Mouse (Mus musculus): ENCODE results near the gene Kif1bp.

Kif1bp gene

DNA sequence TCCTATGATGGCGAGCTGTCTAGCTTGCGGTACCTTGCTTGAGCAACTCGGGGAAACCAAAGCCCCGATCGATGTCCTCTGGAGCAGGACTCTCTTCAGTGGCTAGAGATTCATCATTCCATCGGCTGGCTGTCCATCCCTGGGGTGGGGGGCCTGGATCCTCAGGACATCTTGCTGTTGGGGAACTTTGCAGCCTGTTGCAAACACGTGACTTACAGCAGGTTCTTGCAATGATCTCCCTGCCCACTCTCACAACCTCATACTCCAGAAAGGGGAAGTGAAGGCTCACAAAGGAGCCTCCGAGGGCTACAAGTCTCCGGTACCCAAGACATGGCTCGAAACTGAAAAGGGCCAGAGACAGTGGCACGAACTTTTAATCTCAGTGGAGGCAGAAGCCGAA, 36.8 kb downstream of the Kif1bp start:
- ChIA-PET CTCF (interaction anchor here in 1 of 4 experiments (1.7 kb wide), 1 partner anchor 8 kb away, joined by 4 read pairs; no protein-coding TSS in a partner anchor), POLR2A (interaction anchor here in 1 of 4 experiments (1.1 kb wide), 1 partner anchor 56 kb away, joined by 3 read pairs; no protein-coding TSS in a partner anchor)

DNA sequence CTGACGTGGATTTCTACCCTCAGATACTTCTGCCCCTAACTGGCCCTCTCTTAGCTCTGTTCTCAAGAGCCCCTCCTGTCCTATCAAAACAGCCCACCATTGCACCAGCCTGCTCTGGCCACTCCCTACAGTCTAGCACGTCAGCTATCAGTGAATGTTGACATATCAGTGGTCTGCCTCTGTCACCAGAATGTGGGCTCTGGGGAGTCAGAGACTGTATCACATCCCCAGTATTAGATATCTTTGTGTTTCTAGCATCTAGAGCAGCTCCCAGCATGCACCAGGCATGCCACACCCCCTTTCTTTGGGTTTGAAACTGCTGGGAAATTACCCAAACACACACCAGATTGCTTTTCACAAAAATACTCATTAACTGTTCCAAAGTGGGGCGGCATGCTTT, 37.5 kb downstream of the Kif1bp start:
- CTCF ChIA-PET, result interaction anchor here in 1 of 4 experiments (1.7 kb wide), 1 partner anchor 9 kb away, joined by 4 read pairs; no protein-coding TSS in a partner anchor
- POLR2A ChIA-PET, result interaction anchor here in 1 of 4 experiments (1.1 kb wide), 1 partner anchor 55 kb away, joined by 3 read pairs; no protein-coding TSS in a partner anchor

- ChIA-PET CTCF (interaction anchor here in 1 of 4 experiments (0.6 kb wide), 2 partner anchors 11 to 785 kb away, joined by 3 read pairs; no protein-coding TSS in a partner anchor), POLR2A (interaction anchor here in 1 of 4 experiments (1.3 kb wide), 1 partner anchor 67 kb away, joined by 4 read pairs; the partner anchor contains the start of gene Ddx21)
Measured at GRCm38 (mm10) chr10:62534509-62534908, 43.7 kb downstream of the Kif1bp start.

DNA sequence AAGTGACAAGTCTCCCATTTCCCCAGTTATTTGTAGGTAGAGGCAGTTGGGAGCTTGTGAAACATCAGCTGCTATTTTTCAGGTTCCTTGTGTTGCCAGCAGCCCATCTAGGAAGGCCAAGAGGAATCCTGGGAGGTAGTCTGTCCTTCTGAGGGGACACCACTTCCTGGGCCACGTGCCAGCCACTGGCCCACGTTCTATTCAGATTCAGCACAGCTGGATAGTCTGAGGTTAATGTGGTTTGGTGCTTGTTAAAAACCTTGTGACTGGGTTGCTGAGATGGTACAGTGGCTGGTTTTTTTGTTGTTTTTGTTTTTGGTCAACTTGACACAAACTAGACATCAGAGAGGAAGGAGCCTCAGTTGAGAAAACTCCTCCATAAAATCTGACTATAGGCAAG, 45.4 kb downstream of the Kif1bp start:
- ChIA-PET CTCF (interaction anchor here in 2 of 4 experiments (0.7 to 1.4 kb wide), 2 partner anchors 17 to 25 kb away, joined by 3 read pairs; no protein-coding TSS in a partner anchor), POLR2A (interaction anchor here in 2 of 4 experiments (0.6 to 1.5 kb wide), 5 partner anchors 10 to 24 kb away, joined by 3 to 4 read pairs (median 3); no protein-coding TSS in a partner anchor)

GRCm38 (mm10) chr10:62530183-62530582, 48.1 kb downstream of the Kif1bp start:
- POLR2A ChIA-PET, result interaction anchor here in 2 of 4 experiments (0.8 to 1.4 kb wide), 6 partner anchors 23 to 193 kb away, joined by 3 to 7 read pairs (median 3); partner anchors contain the start of gene Vps26a (in 1 of the 2)

GRCm38 (mm10) chr10:62527351-62527750, 50.9 kb downstream of the Kif1bp start, which contains the start of gene Srgn:
Gene Srgn (minus strand): TSS chr10:62527451.
- POLR2A ChIA-PET, result interaction anchor here in 2 of 4 experiments (0.7 to 1.6 kb wide), 3 partner anchors 34 to 41 kb away, joined by 3 to 4 read pairs (median 3); partner anchors contain the start of gene Vps26a (in 1 of the 2)
- CTCF ChIA-PET, result interaction anchor here in 3 of 4 experiments (0.6 to 1.1 kb wide), 4 partner anchors 22 to 649 kb away, joined by 3 read pairs; no protein-coding TSS in a partner anchor

More at GRCm38 (mm10) chr10:62530183-62530582, 48.1 kb downstream of the Kif1bp start:
- CTCF ChIA-PET, result interaction anchor here in 1 of 4 experiments (1.9 kb wide), 1 partner anchor 19 kb away, joined by 5 read pairs; no protein-coding TSS in a partner anchor

DNA sequence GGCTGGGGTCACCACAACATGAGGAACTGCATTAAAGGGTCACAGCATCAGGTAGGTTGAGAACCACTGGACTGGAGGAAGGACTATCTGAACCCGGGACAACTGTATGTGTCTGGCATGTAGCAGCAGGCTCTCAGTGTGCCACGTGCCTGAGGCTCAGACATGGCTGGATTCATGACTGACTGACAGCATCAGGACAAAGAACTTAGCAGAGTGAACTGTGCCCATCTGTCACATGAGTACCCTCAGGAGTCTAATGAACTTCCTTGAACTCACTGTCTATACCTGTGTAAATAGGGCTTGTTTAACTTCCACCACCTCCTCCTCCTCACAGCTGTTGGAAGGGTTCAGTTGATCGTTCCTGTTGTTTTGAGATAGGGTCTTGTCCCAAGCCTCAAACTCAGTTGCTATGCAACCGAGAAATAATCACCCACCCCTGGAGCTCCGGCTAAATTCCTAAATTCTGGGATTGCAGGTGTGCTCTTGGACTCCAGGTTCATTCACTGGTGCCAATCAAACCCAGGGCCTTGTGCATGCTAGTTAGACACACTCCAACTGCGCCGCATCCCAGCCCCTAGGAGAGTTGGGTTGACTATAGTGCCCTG, 55.8 kb downstream of the Kif1bp start:
- CTCF ChIA-PET, result interaction anchor here in 3 of 4 experiments (0.8 to 2.4 kb wide), 5 partner anchors 21 to 27 kb away, joined by 3 to 13 read pairs (median 3); no protein-coding TSS in a partner anchor
- POLR2A ChIA-PET, result interaction anchor here in 2 of 4 experiments (0.9 to 1.8 kb wide), 9 partner anchors 9 to 23 kb away, joined by 3 to 5 read pairs (median 4); no protein-coding TSS in a partner anchor

DNA sequence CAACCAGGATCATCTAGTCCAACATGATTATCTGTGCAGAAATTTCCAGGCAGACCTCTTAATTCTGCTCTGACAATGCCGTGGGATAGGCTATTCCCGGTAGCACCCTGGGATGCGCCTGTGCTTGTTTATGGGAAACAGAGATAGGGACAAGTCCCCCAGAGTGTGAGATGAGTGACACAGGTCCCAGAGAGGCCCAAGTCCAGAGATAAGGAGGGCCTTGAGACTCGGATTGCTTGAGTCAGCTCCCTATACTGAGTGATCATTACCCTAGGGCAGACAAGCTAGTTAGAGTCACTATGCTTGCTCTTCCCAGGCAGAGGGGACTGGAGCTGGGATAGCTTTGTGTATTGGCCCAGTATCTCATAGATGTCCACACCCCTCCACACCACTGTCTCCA, 56.5 kb downstream of the Kif1bp start:
- POLR2A ChIA-PET, result interaction anchor here in 2 of 4 experiments (0.7 to 1.3 kb wide), 4 partner anchors 10 to 102 kb away, joined by 3 to 4 read pairs (median 4); partner anchors contain the start of gene Vps26a (in 1 of the 2)

DNA sequence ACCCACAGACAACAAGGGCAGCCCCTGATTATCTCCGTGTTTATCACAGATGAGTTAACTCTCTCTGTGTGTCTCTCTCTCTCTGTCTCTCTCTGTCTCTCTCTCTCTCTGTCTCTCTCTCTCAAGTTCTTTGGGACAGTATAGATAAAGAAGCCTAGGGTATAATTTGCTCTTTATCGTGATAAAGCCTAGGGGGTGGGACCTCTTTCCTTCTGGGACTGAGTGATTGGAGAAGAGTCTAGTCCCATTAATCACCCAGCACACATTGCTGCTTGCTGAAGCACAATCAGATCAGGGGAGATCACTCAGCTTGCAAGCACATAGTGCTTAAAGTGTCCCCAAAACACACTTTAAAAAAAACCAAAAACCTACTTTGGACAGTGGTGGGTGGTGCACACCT, 57.3 kb downstream of the Kif1bp start:
- ChIA-PET CTCF (interaction anchor here in 1 of 4 experiments (1.4 to 1.6 kb wide), 2 partner anchors 21 to 29 kb away, joined by 5 to 7 read pairs; no protein-coding TSS in a partner anchor), POLR2A (interaction anchor here in 1 of 4 experiments (0.9 kb wide), 1 partner anchor 34 kb away, joined by 3 read pairs; the partner anchor contains the start of gene Vps26a)

More for the DNA sequence above, 56.5 kb downstream of the Kif1bp start:
- CTCF ChIA-PET, result interaction anchor here in 2 of 4 experiments (1.0 to 2.4 kb wide), 3 partner anchors 21 to 28 kb away, joined by 3 to 13 read pairs (median 7); no protein-coding TSS in a partner anchor

DNA sequence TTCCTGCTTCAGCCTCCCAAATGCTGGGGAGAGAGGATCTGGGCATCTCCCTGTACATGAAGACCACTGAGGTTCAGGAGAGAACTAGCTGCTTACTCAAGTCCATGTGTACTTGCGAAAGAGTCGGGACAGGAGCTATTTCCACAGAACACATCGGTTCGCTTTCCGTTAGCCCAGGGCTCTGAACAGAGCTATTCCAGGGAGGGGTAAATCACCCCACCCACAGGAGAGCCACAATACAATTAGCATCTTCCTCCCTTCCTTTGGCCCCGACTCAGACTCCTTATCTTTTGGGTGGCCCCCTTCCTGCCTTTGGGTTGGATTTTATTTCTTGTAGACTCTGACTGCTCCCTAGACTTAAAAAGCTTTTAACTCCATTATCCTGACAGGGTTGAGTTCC, 60.7 kb downstream of the Kif1bp start:
- ChIA-PET CTCF (interaction anchor here in 3 of 4 experiments (0.5 to 1.6 kb wide), 6 partner anchors 17 to 235 kb away, joined by 3 to 6 read pairs (median 4); no protein-coding TSS in a partner anchor), POLR2A (interaction anchor here in 2 of 4 experiments (0.7 to 2.1 kb wide), 8 partner anchors 9 to 67 kb away, joined by 3 to 6 read pairs (median 4); partner anchors contain the start of gene Vps26a (in 1 of the 2))

DNA sequence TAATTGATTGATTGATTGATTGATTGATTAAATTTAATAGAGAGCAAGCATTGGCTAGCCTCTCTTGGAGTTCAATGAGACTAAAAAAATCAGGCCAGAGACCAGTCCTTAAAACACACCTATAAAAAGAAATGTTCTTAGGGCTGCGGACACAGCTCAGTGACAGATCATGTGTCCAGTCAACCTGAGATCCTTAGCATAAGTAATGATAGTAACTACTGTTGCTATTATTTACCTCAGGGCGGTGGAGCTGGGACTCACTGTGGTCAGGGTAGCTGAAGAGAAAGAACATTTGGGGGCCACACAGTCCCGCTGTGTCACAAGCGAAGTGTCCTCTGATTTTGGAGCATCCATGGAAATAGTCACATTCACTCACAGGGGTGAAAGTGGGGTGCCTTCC, 65.4 kb downstream of the Kif1bp start:
- POLR2A ChIA-PET, result interaction anchor here in 2 of 4 experiments (0.6 to 1.4 kb wide), 3 partner anchors 26 to 47 kb away, joined by 3 to 6 read pairs (median 4); no protein-coding TSS in a partner anchor

GRCm38 (mm10) chr10:62511528-62511927, 66.7 kb downstream of the Kif1bp start:
- CTCF ChIA-PET, result no interaction called here
- POLR2A ChIA-PET, result interaction anchor here in 1 of 4 experiments (0.6 to 1.8 kb wide), 2 partner anchors 11 to 408 kb away, joined by 4 read pairs; no protein-coding TSS in a partner anchor

More for the DNA sequence above, 65.4 kb downstream of the Kif1bp start:
- CTCF ChIA-PET, result interaction anchor here in 1 of 4 experiments (1.4 kb wide), 1 partner anchor 13 kb away, joined by 3 read pairs; no protein-coding TSS in a partner anchor

DNA sequence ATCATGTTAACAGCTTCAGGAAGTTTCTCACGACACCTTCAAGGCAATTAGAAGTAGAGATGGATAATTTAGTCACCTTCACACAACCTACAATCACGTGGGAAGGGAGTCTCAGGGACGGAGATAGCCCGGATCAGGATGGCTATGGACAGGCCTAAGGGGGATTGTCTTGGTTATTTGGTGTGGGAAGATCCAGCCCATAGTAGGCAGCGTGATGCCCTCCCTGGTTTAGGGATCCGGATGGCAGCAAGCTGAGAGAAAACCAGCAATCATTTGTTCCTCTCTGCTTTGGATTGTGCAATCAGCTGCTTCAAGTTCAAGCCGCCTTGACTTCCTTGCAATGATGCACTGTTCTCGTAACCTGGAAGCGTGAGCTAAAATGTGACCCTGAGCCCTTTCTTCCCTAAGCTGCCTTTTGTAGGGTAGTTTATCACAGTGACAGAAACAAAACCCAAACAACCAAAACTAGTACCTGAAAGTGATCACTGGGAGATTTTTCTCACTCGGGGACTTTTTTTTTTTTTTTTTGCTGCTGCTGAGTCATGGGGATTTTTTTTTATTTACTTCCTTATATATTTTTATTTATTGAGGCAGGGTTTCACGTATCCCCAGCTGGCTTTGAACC, 69.1 kb downstream of the Kif1bp start:
- POLR2A ChIA-PET, result interaction anchor here (0.5 to 2.5 kb wide), 19 partner anchors 8 to 667 kb away, joined by 3 to 20 read pairs (median 4); partner anchors contain the start of gene Vps26a (in 2 of the 4)
- CTCF ChIA-PET, result interaction anchor here in 3 of 4 experiments (0.6 to 3.5 kb wide), 6 partner anchors 9 to 359 kb away, joined by 3 to 15 read pairs (median 4); no protein-coding TSS in a partner anchor

- POLR2A ChIA-PET, result interaction anchor here in 3 of 4 experiments (0.7 to 2.5 kb wide), 19 partner anchors 8 to 178 kb away, joined by 3 to 20 read pairs (median 4); partner anchors contain the start of gene Vps26a (in 2 of the 3)
Measured at GRCm38 (mm10) chr10:62508459-62508858, 69.8 kb downstream of the Kif1bp start.

GRCm38 (mm10) chr10:62507591-62508308, 70.5 kb downstream of the Kif1bp start:
- CTCF ChIA-PET, result interaction anchor here (0.5 to 3.5 kb wide), 9 partner anchors 7 to 1291 kb away, joined by 3 to 15 read pairs (median 4); no protein-coding TSS in a partner anchor
- POLR2A ChIA-PET, result interaction anchor here in 3 of 4 experiments (0.7 to 2.5 kb wide), 16 partner anchors 8 to 179 kb away, joined by 3 to 20 read pairs (median 4); partner anchors contain the start of gene Vps26a (in 2 of the 3)

More at GRCm38 (mm10) chr10:62508459-62508858, 69.8 kb downstream of the Kif1bp start:
- CTCF ChIA-PET, result interaction anchor here (0.5 to 3.5 kb wide), 10 partner anchors 8 to 1291 kb away, joined by 3 to 15 read pairs (median 4); no protein-coding TSS in a partner anchor

- ChIA-PET POLR2A (interaction anchor here in 1 of 4 experiments (1.1 to 1.8 kb wide), 6 partner anchors 9 to 47 kb away, joined by 3 to 20 read pairs (median 4); partner anchors contain the start of gene Vps26a), CTCF (interaction anchor here in 1 of 4 experiments (1.4 kb wide), 1 partner anchor 42 kb away, joined by 4 read pairs; no protein-coding TSS in a partner anchor)
Measured at GRCm38 (mm10) chr10:62507071-62507470, 71.2 kb downstream of the Kif1bp start.
